Mouse (Mus musculus) bone marrow, adult 2 months (tissue): ENCODE data around the gene Nrip1. TPM values are rescaled to one million over a fixed set of nuclear protein-coding genes. Genes with fewer than 3 reads are reported as not detected.

Experiments
- H3K27ac ChIP-seq: fragments of 200-500 bp; 2 replicates; pipeline ENCODE4 v1.5.1; 2012; ENCODE audit warnings: low read depth, mild to moderate bottlenecking, control low read depth, inconsistent platforms, low read length; ENCODE audit not compliant: control insufficient read depth, poor library complexity, insufficient read depth
- H3K4me1 ChIP-seq: fragments of 200-500 bp; 2 replicates; pipeline ENCODE4 v1.6.1; 2011; ENCODE audit warnings: low read length; ENCODE audit not compliant: control insufficient read depth, insufficient read depth
- H3K4me3 ChIP-seq: fragments of 200-500 bp; replicated peaks from 2 replicates; pipeline ENCODE3; 2011; ENCODE audit warnings: mild to moderate bottlenecking, low read depth, low read length, control low read depth; ENCODE audit not compliant: control insufficient read depth
- CTCF ChIP-seq: fragments of 200-500 bp; IDR thresholded peaks from 2 replicates; pipeline ENCODE4 v1.5.1; 2011; ENCODE audit warnings: low read length, control low read depth; ENCODE audit not compliant: control insufficient read depth, insufficient read depth
- POLR2A ChIP-seq: fragments of 200-500 bp; IDR thresholded peaks from 2 replicates; pipeline ENCODE4 v1.6.1; 2011; ENCODE audit warnings: low read depth, mild to moderate bottlenecking, control low read depth, low read length, borderline replicate concordance; ENCODE audit not compliant: control insufficient read depth
- WGBS: fragments of 180-500 bp; shearing (Covaris S2); methylation state at CpG from one replicate; pipeline ENCODE4 v1.1.7; 2018; 5-methylcytosine and 5-hydroxymethylcytosine counted together
- polyA plus RNA-seq: library from polyadenylated mRNA; stranded (reverse); fragments of >200 nt; gene quantifications from 2 replicates; pipeline ENCODE4 v1.2.4, GENCODE M21; 2011; ENCODE audit warnings: low replicate concordance; ENCODE audit not compliant: missing spikeins, insufficient read depth, insufficient read length

Nrip1 gene
- polyA plus RNA-seq, 1 experiment = 6.7 TPM

DNA sequence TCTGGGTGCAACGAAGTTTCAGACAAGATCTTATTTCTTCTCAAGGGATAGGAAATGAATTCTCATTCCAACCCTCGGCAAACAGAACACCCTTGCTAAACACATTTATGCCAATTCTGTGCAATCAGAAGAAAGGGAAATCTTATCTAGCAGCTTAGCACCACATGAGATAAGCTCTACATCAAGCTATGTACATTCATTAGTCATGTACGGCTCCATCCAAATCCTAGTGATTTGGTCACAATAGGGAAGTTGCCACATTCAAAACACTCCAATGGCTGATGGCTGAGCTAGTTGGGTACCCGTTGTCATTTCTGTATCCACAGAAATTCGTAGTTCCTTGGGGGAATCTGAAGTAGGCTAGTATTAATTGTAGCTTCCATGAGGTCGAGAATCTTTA is 91.8 kb downstream of the Nrip1 start:
- TF ChIP-seq CTCF = no peak
- no peak for TF ChIP-seq POLR2A
- Histone ChIP-seq H3K4me3 (no peak overlapping the region), H3K4me1 (no peaks in the 10 kb centered on the region; the same call in 1 of the 2 replicates), H3K27ac (no peak overlapping the region)
- WGBS = 79% methylated on average over 6 of the region's 6 CpGs

DNA sequence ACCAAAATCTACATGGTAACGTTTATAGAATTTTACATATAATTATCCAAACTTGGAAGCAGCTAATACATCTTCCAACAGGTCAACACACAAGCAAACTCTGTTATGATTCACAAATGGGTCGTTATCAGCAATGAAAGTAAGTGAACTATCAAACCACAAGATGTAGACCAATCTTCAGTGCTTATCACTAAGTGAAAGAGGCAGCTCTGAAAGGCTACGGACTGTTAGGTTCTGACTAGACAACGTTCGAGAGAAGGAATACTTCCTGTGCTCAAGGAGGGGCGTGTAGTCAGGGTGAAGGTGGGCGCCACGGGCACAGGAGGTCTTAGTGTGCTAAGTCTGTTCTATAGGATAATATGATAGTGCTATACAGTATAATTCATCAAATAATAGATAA is 93.3 kb downstream of the Nrip1 start:
- Histone ChIP-seq H3K4me3 (no peak overlapping the region), H3K4me1 (no peaks in the 10 kb centered on the region; the same call in 1 of the 2 replicates), H3K27ac (no peak overlapping the region)
- 64% methylated on average over 8 of the region's 8 CpGs for WGBS
- no peak for TF ChIP-seq POLR2A
- TF ChIP-seq CTCF = no peak

DNA sequence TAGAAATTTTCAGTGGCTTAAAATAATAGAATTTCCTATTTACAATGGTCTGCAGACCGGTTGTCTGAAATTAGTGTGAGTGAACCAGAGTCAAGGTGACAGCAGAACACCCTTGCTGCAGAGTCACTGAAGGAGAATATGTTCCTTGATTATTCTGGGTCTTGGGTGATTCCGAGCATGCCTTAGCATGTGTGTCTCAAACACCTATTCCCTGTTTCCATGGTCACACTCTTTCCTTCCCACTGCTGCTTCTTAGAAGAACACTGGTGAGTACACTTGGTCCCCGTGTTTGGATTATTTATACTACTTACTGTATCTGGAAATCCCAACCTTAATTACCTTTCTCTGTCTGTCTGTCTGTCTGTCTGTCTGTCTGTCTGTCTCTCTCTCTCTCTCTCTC is 97.4 kb downstream of the Nrip1 start:
- TF ChIP-seq CTCF (no peak), POLR2A (no peak)
- Histone ChIP-seq H3K4me1 (no peaks in the 10 kb centered on the region; the same call in 1 of the 2 replicates), H3K27ac (no peak overlapping the region), H3K4me3 (no peak overlapping the region)
- WGBS = 79% methylated on average over 3 of the region's 3 CpGs

- TF ChIP-seq CTCF (no peak), POLR2A (no peak)
- H3K4me1 ChIP-seq = no peaks in the 10 kb centered on the region; the same call in 1 of the 2 replicates
- WGBS = 87% methylated on average over 3 of the region's 3 CpGs
- H3K4me3 ChIP-seq = no peak overlapping the region
- no peak overlapping the region for H3K27ac ChIP-seq
Measured at GRCm38 (mm10) chr16:76275584-76275983, 98.0 kb downstream of the Nrip1 start.

- 78% methylated on average over 7 of the region's 7 CpGs for WGBS
- no peaks in the 10 kb centered on the region for H3K4me1 ChIP-seq
- H3K4me3 ChIP-seq = no peak overlapping the region
- no peak overlapping the region for H3K27ac ChIP-seq
- TF ChIP-seq POLR2A = no peak
- TF ChIP-seq CTCF = no peak
Measured at GRCm38 (mm10) chr16:76275166-76275565, 98.5 kb downstream of the Nrip1 start.

- WGBS = 88% methylated on average over 9 of the region's 9 CpGs
- no peak overlapping the region for H3K27ac ChIP-seq
- no peaks in the 10 kb centered on the region for H3K4me1 ChIP-seq
- TF ChIP-seq CTCF (no peak), POLR2A (no peak)
- no peak overlapping the region for H3K4me3 ChIP-seq
Measured at GRCm38 (mm10) chr16:76266635-76267268, 106.9 kb downstream of the Nrip1 start.

- WGBS = 75% methylated on average over 2 of the region's 2 CpGs
- TF ChIP-seq POLR2A (no peak), CTCF (no peak)
- H3K27ac ChIP-seq = no peak overlapping the region
- no peaks in the 10 kb centered on the region for H3K4me1 ChIP-seq
- no peak overlapping the region for H3K4me3 ChIP-seq
Measured at GRCm38 (mm10) chr16:76265874-76266273, 107.8 kb downstream of the Nrip1 start.

- no peak for TF ChIP-seq CTCF
- no peak for TF ChIP-seq POLR2A
- H3K4me3 ChIP-seq = no peak overlapping the region
- WGBS = 65% methylated on average over 6 of the region's 6 CpGs
- no peak overlapping the region for H3K27ac ChIP-seq
- no peaks in the 10 kb centered on the region for H3K4me1 ChIP-seq
Measured at GRCm38 (mm10) chr16:76265301-76265700, 108.3 kb downstream of the Nrip1 start.

GRCm38 (mm10) chr16:76263393-76263792 is 110.2 kb downstream of the Nrip1 start:
- TF ChIP-seq POLR2A (no peak), CTCF (no peak)
- 66% methylated on average over 4 of the region's 4 CpGs for WGBS
- Histone ChIP-seq H3K4me3 (no peak overlapping the region), H3K27ac (no peak overlapping the region), H3K4me1 (no peaks in the 10 kb centered on the region)
